Mouse (Mus musculus) thymus, adult 2 months (tissue): Measurements from ENCODE around the gene Wdr45. TPM values are rescaled to one million over a fixed set of nuclear protein-coding genes. Genes with fewer than 3 reads are reported as not detected.
"Not testable (repeated sequence)": the region's sequence is repeated elsewhere in the genome, so short reads cannot be mapped to it uniquely, and the experiment has no call there.

Experiments used
- DNase-seq: peaks from one replicate; pipeline ENCODE4 v3.0.0; 2021
- H3K27ac ChIP-seq: fragments of 200-500 bp; 2 replicates; pipeline ENCODE4 v1.5.1; 2012; ENCODE audit warnings: low read length, control low read depth; ENCODE audit not compliant: control insufficient read depth, insufficient read depth
- H3K27me3 ChIP-seq: fragments of 200-500 bp; 2 replicates; pipeline ENCODE4 v1.6.1; 2012; ENCODE audit warnings: mild to moderate bottlenecking, low read length, moderate library complexity, mixed read lengths; ENCODE audit not compliant: control insufficient read depth, insufficient read depth
- H3K36me3 ChIP-seq: fragments of 200-500 bp; 2 replicates; pipeline ENCODE4 v1.6.1; 2012; ENCODE audit warnings: mild to moderate bottlenecking, low read length, moderate library complexity; ENCODE audit not compliant: control insufficient read depth, insufficient read depth
- H3K4me1 ChIP-seq: fragments of 200-500 bp; replicated peaks from 2 replicates; pipeline ENCODE4 v1.6.1; 2012; ENCODE audit warnings: low read length; ENCODE audit not compliant: control insufficient read depth, insufficient read depth
- H3K4me3 ChIP-seq: fragments of 200-500 bp; 2 replicates; pipeline ENCODE4 v1.5.1; 2012; ENCODE audit warnings: mild to moderate bottlenecking, low read length, control low read depth, moderate library complexity; ENCODE audit not compliant: control insufficient read depth, insufficient read depth
- CTCF ChIP-seq: fragments of 200-500 bp; IDR thresholded peaks from 2 replicates; pipeline ENCODE4 v1.5.1; 2012; ENCODE audit warnings: mild to moderate bottlenecking, control low read depth, low read length, moderate library complexity, borderline replicate concordance; ENCODE audit not compliant: control insufficient read depth, poor library complexity, insufficient read depth; ENCODE audit errors: extremely low read depth
- POLR2A ChIP-seq: fragments of 200-500 bp; IDR thresholded peaks from 2 replicates; pipeline ENCODE4 v1.6.1; 2012; ENCODE audit warnings: mild to moderate bottlenecking, low read length, control low read depth, moderate library complexity; ENCODE audit not compliant: control insufficient read depth, poor library complexity, insufficient read depth; ENCODE audit errors: extremely low read depth
- WGBS: fragments of 180-500 bp; shearing (Covaris S2); methylation state at CpG from one replicate; pipeline ENCODE4 v1.1.7; 2018; 5-methylcytosine and 5-hydroxymethylcytosine counted together
- polyA plus RNA-seq: library from polyadenylated mRNA; depleted of rRNA; stranded (reverse); fragments of >200 nt; gene quantifications from 2 replicates; pipeline ENCODE4 v1.2.3, GENCODE M21; 2012

The Wdr45 gene
- polyA plus RNA-seq, 1 experiment, result 105 TPM

DNA sequence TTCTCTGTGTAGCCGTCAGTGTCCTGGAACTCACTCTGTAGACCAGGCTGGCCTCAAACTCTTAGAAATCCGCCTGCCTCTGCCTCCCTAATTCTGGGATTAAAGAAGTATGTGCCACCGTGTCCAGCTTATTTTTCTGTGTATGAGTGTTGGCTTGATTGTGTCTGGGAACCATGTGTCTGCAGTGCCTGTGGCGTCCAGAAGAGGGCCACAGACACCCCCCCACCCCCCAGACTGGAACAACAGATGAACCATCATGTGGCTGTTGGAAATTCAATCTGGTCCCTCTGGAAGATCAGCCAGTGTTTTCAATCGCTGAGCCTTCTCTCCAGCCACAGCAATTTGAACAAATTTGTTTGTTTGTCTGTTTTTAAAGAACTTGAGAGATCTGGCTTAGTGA is 29.3 kb downstream of the Wdr45 start:
- 62% methylated on average over 5 of the region's 5 CpGs for WGBS
- no peaks in the 10 kb centered on the region for H3K4me1 ChIP-seq
- no peak for TF ChIP-seq CTCF
- TF ChIP-seq POLR2A, result no peak
- H3K4me3 ChIP-seq, result no peak overlapping the region
- DNase-seq, result no peak
- no peak overlapping the region for H3K27ac ChIP-seq
- no peaks in the 10 kb centered on the region for H3K27me3 ChIP-seq
- no peaks in the 10 kb centered on the region for H3K36me3 ChIP-seq

DNA sequence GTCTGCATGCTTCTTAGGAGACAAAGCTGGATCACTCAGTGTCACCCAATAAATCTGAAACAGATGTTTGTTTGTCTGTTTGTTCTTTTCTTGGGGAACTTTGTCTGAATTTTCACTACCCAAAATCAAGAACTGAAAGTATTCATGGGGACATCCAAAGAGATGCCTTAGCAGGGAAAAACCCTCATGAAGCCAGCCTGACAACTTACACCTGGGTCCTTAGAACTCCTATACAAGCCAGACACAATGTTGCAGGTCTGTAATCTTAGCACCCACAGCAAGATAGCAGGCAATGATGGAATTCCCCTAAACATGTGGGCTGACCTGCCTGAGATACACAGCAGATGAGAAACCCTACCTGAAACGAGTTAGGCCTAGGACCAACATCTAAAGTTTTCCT is 30.8 kb downstream of the Wdr45 start:
- WGBS, result 94% methylated on average over 1 of the region's 1 CpGs
- no peak for DNase-seq
- Histone ChIP-seq H3K4me1 (no peaks in the 10 kb centered on the region), H3K27ac (no peak overlapping the region), H3K36me3 (no peaks in the 10 kb centered on the region), H3K27me3 (no peaks in the 10 kb centered on the region), H3K4me3 (no peak overlapping the region)
- no peak for TF ChIP-seq CTCF
- TF ChIP-seq POLR2A, result no peak

DNA sequence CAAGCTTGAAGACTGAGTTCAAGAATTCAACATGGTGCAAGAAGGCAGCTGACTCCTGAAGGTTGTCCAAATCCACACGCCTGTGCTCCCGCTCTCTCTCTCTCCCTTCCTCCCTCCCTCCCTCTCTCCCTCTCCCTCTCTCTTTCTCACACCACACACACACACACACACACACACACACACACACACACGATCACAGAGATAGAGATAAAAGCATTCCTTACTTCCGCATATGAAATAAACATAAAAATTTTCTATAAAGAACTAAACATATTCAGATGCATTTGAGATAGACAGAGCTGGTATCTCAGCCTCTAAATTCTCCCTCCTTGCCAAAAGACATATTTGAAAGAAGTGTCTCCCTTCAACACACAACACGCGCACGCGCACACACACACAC is 31.3 kb downstream of the Wdr45 start:
- TF ChIP-seq POLR2A, result no peak
- no peak for TF ChIP-seq CTCF
- peaks cover 3% of the 10 kb centered on the region for H3K4me1 ChIP-seq
- DNase-seq, result no peak
- H3K27ac ChIP-seq, result no peak overlapping the region
- H3K36me3 ChIP-seq, result no peaks in the 10 kb centered on the region
- WGBS, result 95% methylated on average over 8 of the region's 8 CpGs
- H3K27me3 ChIP-seq, result no peaks in the 10 kb centered on the region
- H3K4me3 ChIP-seq, result no peak overlapping the region

DNA sequence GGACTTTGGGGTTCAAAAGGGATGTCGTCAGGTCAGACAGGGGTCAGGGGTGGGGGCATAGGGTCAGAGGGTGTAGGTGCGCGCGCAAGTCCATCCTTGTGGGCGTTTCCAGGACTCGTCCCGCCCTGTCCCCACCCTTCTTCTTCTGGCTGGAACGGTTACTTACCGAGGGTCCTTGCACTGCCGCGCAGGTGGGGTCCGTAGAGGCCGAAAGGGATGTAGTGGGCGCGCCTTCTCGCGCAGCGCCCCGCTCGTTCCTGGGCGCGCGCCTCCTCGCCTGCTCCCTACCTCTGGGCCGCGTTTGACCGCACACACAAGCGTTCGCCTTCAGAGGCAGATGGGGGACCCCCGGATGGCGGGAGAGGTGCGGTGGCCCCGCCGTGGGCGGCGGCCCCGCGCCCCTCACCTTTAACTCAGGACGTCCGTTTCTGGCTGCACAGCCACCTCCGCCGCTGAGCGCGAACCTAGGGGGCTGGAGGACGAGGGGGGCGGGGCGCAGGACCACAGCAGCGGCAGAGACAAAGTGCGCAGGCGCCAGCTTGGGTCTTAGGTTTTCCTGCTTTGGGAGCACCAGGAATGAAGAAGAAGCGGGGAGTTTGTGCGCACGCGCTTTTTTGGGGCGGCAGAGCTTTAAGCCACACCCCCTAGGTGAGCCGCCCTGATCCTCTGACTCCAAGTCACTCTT is 36.4 kb downstream of the Wdr45 start, which contains the start of gene Ccdc120:
Gene Ccdc120 (minus strand): TSS at position 474 of the 685 bp plus-strand sequence.
- Histone ChIP-seq H3K4me3 (peak within 1 kb of the TSS; percentile 44), H3K4me1 (peaks cover 7% of the 10 kb centered on the region), H3K27ac (no peak within 1 kb of the TSS), H3K36me3 (no peaks in the 10 kb centered on the region), H3K27me3 (no peaks in the 10 kb centered on the region)
- WGBS, result 2% methylated on average over 35 of the region's 56 CpGs
- DNase-seq, result peak; percentile 22
- no peak for TF ChIP-seq POLR2A
- no peak for TF ChIP-seq CTCF

DNA sequence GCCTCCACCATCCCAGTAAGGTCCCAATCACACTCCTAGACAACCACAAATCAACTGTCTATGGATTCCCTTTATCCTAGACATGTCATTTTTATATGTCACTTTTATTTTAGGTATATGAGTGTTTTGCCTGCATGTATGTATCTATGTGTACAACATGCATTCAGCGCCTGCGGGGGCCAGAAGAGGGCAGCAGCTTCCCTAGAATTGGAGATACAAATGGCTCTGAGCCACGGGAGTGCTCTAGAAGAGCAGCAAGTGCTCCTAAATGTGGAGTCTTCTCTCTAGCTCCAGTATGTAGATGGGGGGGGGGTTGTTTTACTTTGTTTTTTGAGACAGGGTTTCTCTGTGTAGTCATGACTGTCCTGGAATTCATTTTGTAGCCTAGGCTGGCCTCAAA is 39.5 kb downstream of the Wdr45 start:
- WGBS, result 3% methylated on average over 2 of the region's 3 CpGs

DNA sequence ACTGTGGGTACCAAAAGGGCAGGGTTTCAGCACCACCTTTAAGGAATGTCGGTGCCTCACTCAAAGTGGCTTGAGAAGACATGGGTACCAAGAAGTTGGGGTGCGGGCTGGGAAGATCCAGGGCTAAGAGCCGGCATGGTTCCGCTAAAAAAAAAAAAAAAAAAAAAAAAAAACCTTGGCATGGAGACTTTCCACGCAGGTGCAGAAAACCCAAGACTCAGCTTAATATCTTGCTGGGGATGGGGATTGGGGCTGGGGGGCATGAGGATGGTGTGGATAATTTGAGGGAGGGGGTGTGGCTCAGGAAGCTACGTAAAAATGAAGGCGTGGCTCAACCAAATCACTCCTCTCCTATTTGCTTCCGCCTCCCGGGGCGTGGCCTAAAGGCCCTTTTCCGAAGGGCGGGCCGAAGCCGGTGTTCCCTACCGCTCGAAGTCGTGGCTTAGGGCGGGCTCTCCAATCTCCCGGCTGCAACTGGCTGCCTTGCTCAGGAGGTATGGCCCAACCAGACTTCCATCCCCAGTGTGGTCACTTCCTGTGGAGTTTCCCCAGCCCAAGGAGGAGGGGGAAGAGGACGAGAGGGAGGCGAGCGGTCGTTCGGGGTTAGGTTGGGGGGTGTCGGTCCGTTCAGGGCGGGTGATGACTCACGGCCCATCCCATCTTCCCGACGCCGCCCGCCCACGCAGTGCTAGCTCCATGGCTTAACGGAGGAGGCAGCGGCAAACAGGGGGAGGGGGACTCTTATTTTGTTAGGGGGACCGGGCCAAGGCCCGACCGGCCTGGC is 48.2 kb downstream of the Wdr45 start, which contains the start of gene Tfe3:
Gene Tfe3 (plus strand): TSS at position 424 of the 784 bp plus-strand sequence.
- H3K27ac ChIP-seq, result no peak within 1 kb of the TSS
- peaks cover 26% of the 10 kb centered on the region for H3K4me1 ChIP-seq
- peak; percentile 74 for DNase-seq
- H3K4me3 ChIP-seq, result peak within 1 kb of the TSS; percentile 96
- no peaks in the 10 kb centered on the region for H3K36me3 ChIP-seq
- 4% methylated on average over 38 of the region's 38 CpGs for WGBS
- no peak for TF ChIP-seq CTCF
- TF ChIP-seq POLR2A, result no peak
- no peaks in the 10 kb centered on the region for H3K27me3 ChIP-seq

More for the DNA sequence above, 39.5 kb downstream of the Wdr45 start:
- not testable (repeated sequence) for H3K4me1 ChIP-seq, H3K36me3 ChIP-seq, H3K4me3 ChIP-seq, H3K27ac ChIP-seq, H3K27me3 ChIP-seq
- peak; percentile 31 for DNase-seq
